ENCODE assay signal across 1 mouse cellular context in genomic region chr10:81575208-81575631, GRCm38 (mm10).
TF ChIP-seq lines count a peak whose summit lies in the region.

No protein-coding gene starts in this region.

TF ChIP-seq in MEL, 35 proteins besides CTCF, POLR2A, EP300 and RAD21 (continued from another document):
- no peak for TF ChIP-seq POLR2AphosphoS5 (IDR thresholded peaks at IDR 0.05; ENCODE audit: borderline replicate concordance, low read depth, low read length)
- no peak for TF ChIP-seq GATA1 (IDR thresholded peaks at IDR 0.05; ENCODE audit: low read depth, low read length)
- TF ChIP-seq TBP (IDR thresholded peaks at IDR 0.05; ENCODE audit: low read depth, low read length): no peak
- no peak for TF ChIP-seq SMC3 (IDR thresholded peaks at IDR 0.05; ENCODE audit: low read depth, low read length)
TF ChIP-seq in MEL: peak in this region for 0.
